Mouse (Mus musculus) left cerebral cortex, adult 11 months (tissue): ENCODE results near the gene Vps13c.
A peak's percentile ranks its signal among the peaks of the same experiment; 100 is the strongest.

Source experiments
- DNase-seq: peaks from one replicate; pipeline ENCODE4 v3.0.0; 2022; ENCODE audit warnings: low spot score

Gene Vps13c

GRCm38 (mm10) chr9:67831359-67832045 is 8.7 kb upstream of the Vps13c start:
- DNase-seq, result no peak

GRCm38 (mm10) chr9:67832046-67832605 is 8.1 kb upstream of the Vps13c start, which contains the start of gene C2cd4a:
C2cd4a (minus strand) TSS chr9:67832330.
- no peak for DNase-seq

GRCm38 (mm10) chr9:67834535-67834934 is 5.7 kb upstream of the Vps13c start:
- DNase-seq, result no peak

- DNase-seq, result no peak
Observed at GRCm38 (mm10) chr9:67837311-67837710, 2.9 kb upstream of the Vps13c start.

- DNase-seq, result no peak
Observed at GRCm38 (mm10) chr9:67842797-67843196, 2.6 kb downstream of the Vps13c start.

GRCm38 (mm10) chr9:67845012-67845411 is 4.8 kb downstream of the Vps13c start:
- DNase-seq, result no peak

- DNase-seq, result no peak
Observed at GRCm38 (mm10) chr9:67845648-67846047, 5.5 kb downstream of the Vps13c start.

GRCm38 (mm10) chr9:67846089-67846488 is 5.9 kb downstream of the Vps13c start:
- DNase-seq, result no peak

- no peak for DNase-seq
Observed at GRCm38 (mm10) chr9:67847606-67848005, 7.4 kb downstream of the Vps13c start.

GRCm38 (mm10) chr9:67849397-67849796 is 9.2 kb downstream of the Vps13c start:
- DNase-seq, result no peak

GRCm38 (mm10) chr9:67849846-67850245 is 9.7 kb downstream of the Vps13c start:
- DNase-seq, result no peak

- no peak for DNase-seq
Observed at GRCm38 (mm10) chr9:67851150-67851549, 11.0 kb downstream of the Vps13c start.

GRCm38 (mm10) chr9:67860273-67860672 is 20.1 kb downstream of the Vps13c start:
- DNase-seq, result no peak

- DNase-seq, result no peak
Observed at GRCm38 (mm10) chr9:67863332-67863731, 23.1 kb downstream of the Vps13c start.

- DNase-seq, result no peak
Observed at GRCm38 (mm10) chr9:67864011-67864410, 23.8 kb downstream of the Vps13c start.

GRCm38 (mm10) chr9:67865411-67865810 is 25.2 kb downstream of the Vps13c start:
- DNase-seq, result no peak

- no peak for DNase-seq
Observed at GRCm38 (mm10) chr9:67867411-67867810, 27.2 kb downstream of the Vps13c start.

- peak; percentile 19 for DNase-seq
Observed at GRCm38 (mm10) chr9:67869691-67870450, 29.7 kb downstream of the Vps13c start.

GRCm38 (mm10) chr9:67874522-67875222 is 34.5 kb downstream of the Vps13c start:
- DNase-seq, result no peak

- no peak for DNase-seq
Observed at GRCm38 (mm10) chr9:67875337-67875736, 35.1 kb downstream of the Vps13c start.

GRCm38 (mm10) chr9:67877081-67877718 is 37.0 kb downstream of the Vps13c start:
- no peak for DNase-seq

GRCm38 (mm10) chr9:67878197-67878769 is 38.1 kb downstream of the Vps13c start:
- DNase-seq, result no peak
